Mouse (Mus musculus) limb, embryonic 10.5 days (tissue): Measurements from ENCODE around the gene Map2k5. TPM values are rescaled to one million over a fixed set of nuclear protein-coding genes. Genes with fewer than 3 reads are reported as not detected.

ENCODE experiments used
- DNase-seq: peaks from one replicate; pipeline ENCODE4 v3.0.0-alpha.2; 2017; ENCODE audit warnings: low spot score
- H3K27ac ChIP-seq: fragments of 300-500 bp; sonication (generic); 2 replicates; pipeline ENCODE4 v1.5.1; 2016; ENCODE audit warnings: mild to moderate bottlenecking
- H3K27me3 ChIP-seq: fragments of 300-500 bp; sonication (generic); 2 replicates; pipeline ENCODE4 v1.6.1; 2016; ENCODE audit warnings: low read depth, mild to moderate bottlenecking; ENCODE audit not compliant: poor library complexity, severe bottlenecking
- H3K36me3 ChIP-seq: fragments of 300-500 bp; sonication (generic); 2 replicates; pipeline ENCODE4 v1.6.1; 2016; ENCODE audit warnings: mild to moderate bottlenecking, moderate library complexity
- H3K4me1 ChIP-seq: fragments of 300-500 bp; sonication (generic); 2 replicates; pipeline ENCODE4 v1.6.1; 2016
- H3K4me3 ChIP-seq: fragments of 300-500 bp; sonication (generic); 2 replicates; pipeline ENCODE4 v1.5.1; 2016; ENCODE audit warnings: mild to moderate bottlenecking, moderate library complexity
- H3K9me3 ChIP-seq: fragments of 300-500 bp; sonication (generic); replicated peaks from 2 replicates; pipeline ENCODE4 v1.6.1; 2016; ENCODE audit warnings: mild to moderate bottlenecking
- WGBS: fragments of 180-500 bp; shearing (Covaris S2); methylation state at CpG from one replicate; pipeline ENCODE4 v1.1.7; 2016; 5-methylcytosine and 5-hydroxymethylcytosine counted together
- polyA plus RNA-seq: library from polyadenylated mRNA; unstranded; fragments of >200 nt; fragmentation: Nextera tagmentation; extraction: Ambion mirVana; gene quantifications from 2 replicates; pipeline ENCODE4 v1.2.1, GENCODE M21; 2016

Gene Map2k5
- polyA plus RNA-seq, 1 experiment from 2014 or later: 37.4 TPM

GRCm38 (mm10) chr9:63372541-63372940 is 5.2 kb downstream of the Map2k5 start:
- WGBS: 80% methylated on average over 8 of the region's 8 CpGs
- peaks cover 58% of the 10 kb centered on the region for H3K36me3 ChIP-seq

GRCm38 (mm10) chr9:63360410-63360809 is 17.3 kb downstream of the Map2k5 start:
- Histone ChIP-seq H3K4me1 (no peaks in the 10 kb centered on the region), H3K36me3 (peaks cover 34% of the 10 kb centered on the region), H3K4me3 (no peak overlapping the region), H3K9me3 (no peaks in the 10 kb centered on the region), H3K27ac (no peak overlapping the region), H3K27me3 (no peaks in the 10 kb centered on the region)
- no peak for DNase-seq
- WGBS: 58% methylated on average over 3 of the region's 3 CpGs

More at GRCm38 (mm10) chr9:63372541-63372940, 5.2 kb downstream of the Map2k5 start:
- Histone ChIP-seq H3K27ac (no peak overlapping the region), H3K4me3 (no peak overlapping the region), H3K9me3 (no peaks in the 10 kb centered on the region), H3K4me1 (peaks cover 19% of the 10 kb centered on the region), H3K27me3 (no peaks in the 10 kb centered on the region)
- no peak for DNase-seq

DNA sequence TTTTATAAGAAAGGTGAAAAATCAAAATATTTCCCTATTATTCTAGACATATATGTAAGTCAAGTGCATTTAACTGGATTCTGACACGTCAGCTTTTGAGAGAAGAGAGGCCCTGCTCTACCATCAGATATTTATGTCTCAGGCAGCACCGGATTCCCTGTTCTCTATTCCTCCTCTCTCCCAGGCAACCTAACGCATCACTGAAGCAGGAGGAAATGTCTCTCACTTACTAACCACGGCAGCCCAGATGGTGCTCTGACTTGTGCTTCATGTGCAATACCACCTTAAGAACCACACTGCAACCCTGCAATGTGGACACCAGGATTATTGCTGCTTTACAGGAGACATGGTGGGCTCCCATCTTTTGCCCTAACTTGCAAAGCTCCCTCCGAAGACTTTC is 18.7 kb downstream of the Map2k5 start:
- Histone ChIP-seq H3K27ac (no peak overlapping the region), H3K36me3 (peaks cover 35% of the 10 kb centered on the region), H3K9me3 (no peaks in the 10 kb centered on the region), H3K27me3 (no peaks in the 10 kb centered on the region), H3K4me1 (no peaks in the 10 kb centered on the region), H3K4me3 (no peak overlapping the region)
- no peak for DNase-seq
- 87% methylated on average over 5 of the region's 5 CpGs for WGBS

DNA sequence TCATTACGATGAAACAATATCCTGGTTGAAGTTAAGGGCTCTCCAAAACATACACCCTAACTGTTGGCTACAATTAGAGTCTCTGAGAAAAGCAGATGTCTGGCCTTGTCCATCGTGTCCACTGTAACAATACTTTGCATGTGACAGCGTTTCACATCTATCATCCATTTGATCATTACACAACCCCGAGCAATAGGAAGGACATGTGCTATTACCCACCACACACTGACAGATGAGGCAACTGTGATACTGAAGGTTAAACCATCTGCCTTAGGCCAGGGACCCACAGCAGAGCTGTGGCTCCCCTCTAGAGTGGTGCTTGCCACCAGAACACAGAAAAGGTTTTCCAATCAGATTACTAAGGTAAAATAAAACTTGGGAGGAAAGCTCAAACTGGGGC is 21.0 kb downstream of the Map2k5 start:
- no peaks in the 10 kb centered on the region for H3K9me3 ChIP-seq
- no peaks in the 10 kb centered on the region for H3K27me3 ChIP-seq
- no peak overlapping the region for H3K27ac ChIP-seq
- DNase-seq: no peak
- H3K4me3 ChIP-seq: no peak overlapping the region
- H3K36me3 ChIP-seq: peaks cover 31% of the 10 kb centered on the region
- H3K4me1 ChIP-seq: no peaks in the 10 kb centered on the region
- WGBS: 86% methylated on average over 4 of the region's 4 CpGs

DNA sequence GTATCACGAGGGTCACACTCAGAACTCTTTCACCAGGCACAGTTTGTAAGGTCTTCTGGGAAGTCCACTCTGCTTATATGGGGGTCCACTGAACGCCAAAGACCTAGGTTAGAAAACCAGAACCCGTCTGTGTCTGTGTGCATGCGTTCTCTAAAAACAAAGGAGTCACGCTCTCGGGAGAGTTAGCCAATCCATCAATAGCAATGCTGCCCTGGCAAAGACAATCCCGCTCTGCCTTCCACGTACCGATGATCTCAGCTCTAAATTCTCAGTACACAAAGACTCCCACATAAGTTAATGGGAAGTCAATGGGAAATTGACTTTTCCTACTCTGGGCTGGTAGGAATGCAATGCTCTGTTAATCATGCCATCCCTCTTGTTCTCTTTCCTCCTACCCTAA is 21.4 kb downstream of the Map2k5 start:
- peaks cover 29% of the 10 kb centered on the region for H3K36me3 ChIP-seq
- H3K27me3 ChIP-seq: no peaks in the 10 kb centered on the region
- H3K27ac ChIP-seq: no peak overlapping the region
- no peak for DNase-seq
- H3K4me1 ChIP-seq: no peaks in the 10 kb centered on the region
- H3K9me3 ChIP-seq: no peaks in the 10 kb centered on the region
- H3K4me3 ChIP-seq: no peak overlapping the region
- 85% methylated on average over 9 of the region's 9 CpGs for WGBS

DNA sequence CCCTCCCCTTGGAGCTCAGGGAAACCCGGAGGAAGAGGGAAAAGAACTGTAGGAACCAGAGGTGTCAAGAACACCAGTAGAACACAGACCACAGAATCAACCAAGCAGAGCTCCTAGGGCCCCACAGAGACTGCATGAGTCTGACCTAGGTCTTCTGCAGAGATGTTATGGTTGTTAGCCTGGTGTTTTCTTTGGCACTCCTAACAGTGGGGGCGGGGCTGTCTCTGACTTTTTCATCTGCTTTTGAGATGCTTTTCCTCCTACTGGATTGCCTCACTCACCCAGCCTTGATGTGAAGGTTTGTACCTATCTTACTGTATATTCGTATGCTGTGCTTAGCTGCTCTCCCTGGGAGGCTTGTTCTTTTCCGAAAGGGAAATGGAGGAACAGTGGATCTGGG is 23.5 kb downstream of the Map2k5 start:
- Histone ChIP-seq H3K9me3 (no peaks in the 10 kb centered on the region), H3K36me3 (peaks cover 31% of the 10 kb centered on the region), H3K4me1 (no peaks in the 10 kb centered on the region), H3K27me3 (no peaks in the 10 kb centered on the region), H3K27ac (no peak overlapping the region), H3K4me3 (no peak overlapping the region)
- WGBS: 88% methylated on average over 4 of the region's 4 CpGs
- no peak for DNase-seq

DNA sequence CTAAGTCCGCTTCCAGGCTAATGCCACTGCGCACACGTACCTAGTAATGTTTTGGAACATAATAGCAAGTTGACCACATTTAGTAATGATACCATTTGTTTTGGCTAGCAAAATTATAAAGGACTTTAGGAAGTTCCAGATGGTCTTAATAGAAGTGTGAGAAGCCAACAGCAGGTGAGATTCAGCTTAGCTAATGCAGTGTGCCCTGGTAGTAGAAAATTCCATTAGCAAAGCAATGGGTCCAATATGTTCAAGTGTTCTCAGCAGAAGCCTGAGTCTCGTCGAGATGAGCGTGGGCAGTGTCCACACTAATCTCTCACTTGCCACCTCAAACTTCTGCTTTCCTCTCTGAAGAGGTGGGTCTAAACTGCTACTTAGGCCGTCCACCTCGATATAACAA is 27.7 kb downstream of the Map2k5 start:
- no peak overlapping the region for H3K27ac ChIP-seq
- no peaks in the 10 kb centered on the region for H3K27me3 ChIP-seq
- no peak for DNase-seq
- 95% methylated on average over 8 of the region's 8 CpGs for WGBS
- H3K4me3 ChIP-seq: no peak overlapping the region
- no peaks in the 10 kb centered on the region for H3K9me3 ChIP-seq
- peaks cover 10% of the 10 kb centered on the region for H3K36me3 ChIP-seq
- no peaks in the 10 kb centered on the region; the same call in 1 of the 2 replicates for H3K4me1 ChIP-seq

DNA sequence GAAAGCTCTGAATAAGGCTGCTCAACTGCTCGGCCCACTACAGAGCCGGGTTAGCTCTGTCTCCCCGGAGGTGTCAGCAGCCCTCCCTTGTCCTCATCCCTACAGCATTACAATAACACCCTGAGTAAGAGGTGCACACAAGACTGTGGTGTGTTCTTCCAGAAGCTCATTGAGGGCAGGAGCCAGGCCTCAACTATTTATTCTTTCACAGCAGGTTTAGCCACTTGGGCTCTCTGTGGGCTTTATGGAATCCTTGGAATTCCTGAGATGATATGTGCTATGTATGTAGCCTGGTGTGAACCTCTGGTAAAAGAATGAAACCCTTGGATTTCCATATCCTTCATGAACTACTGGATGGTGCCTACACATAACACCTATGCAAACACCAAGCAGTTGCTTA is 28.5 kb downstream of the Map2k5 start:
- H3K27me3 ChIP-seq: no peaks in the 10 kb centered on the region
- no peak for DNase-seq
- H3K4me3 ChIP-seq: no peak overlapping the region
- peaks cover 7% of the 10 kb centered on the region for H3K36me3 ChIP-seq
- H3K4me1 ChIP-seq: no peaks in the 10 kb centered on the region; the same call in 1 of the 2 replicates
- 87% methylated on average over 3 of the region's 3 CpGs for WGBS
- H3K27ac ChIP-seq: no peak overlapping the region
- no peaks in the 10 kb centered on the region for H3K9me3 ChIP-seq

GRCm38 (mm10) chr9:63348146-63348545 is 29.6 kb downstream of the Map2k5 start:
- Histone ChIP-seq H3K27me3 (no peaks in the 10 kb centered on the region), H3K9me3 (no peaks in the 10 kb centered on the region), H3K4me1 (no peaks in the 10 kb centered on the region; the same call in 1 of the 2 replicates), H3K27ac (no peak overlapping the region), H3K36me3 (0 out of 2 replicates have a peak, but pooled peaks cover 4% of the 10 kb centered on the region), H3K4me3 (no peak overlapping the region)
- 79% methylated on average over 1 of the region's 1 CpGs for WGBS
- DNase-seq: no peak

DNA sequence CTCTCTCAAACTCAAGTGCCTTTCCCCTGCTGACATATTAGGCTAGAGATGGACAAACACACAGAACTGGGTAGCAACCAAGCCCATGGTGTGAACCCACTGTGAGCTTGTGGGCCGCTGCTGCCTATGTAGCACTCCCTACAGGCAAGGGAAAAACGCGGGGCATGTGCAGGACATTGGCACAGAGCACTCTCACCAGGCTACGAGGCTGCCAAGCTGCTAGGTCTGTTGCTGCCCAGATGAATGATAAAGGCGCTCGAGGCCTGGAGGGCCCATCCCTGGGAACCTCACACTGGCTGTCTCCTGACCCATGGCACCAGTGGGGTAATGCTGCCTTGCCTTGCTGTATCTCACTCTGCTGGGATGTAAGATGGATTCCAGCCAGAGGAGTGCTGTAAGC is 31.7 kb downstream of the Map2k5 start:
- 90% methylated on average over 6 of the region's 6 CpGs for WGBS
- H3K27ac ChIP-seq: no peak overlapping the region

GRCm38 (mm10) chr9:63341761-63342160 is 35.9 kb downstream of the Map2k5 start:
- Histone ChIP-seq H3K4me1 (peaks cover 19% of the 10 kb centered on the region), H3K4me3 (no peak overlapping the region), H3K36me3 (peaks cover 23% of the 10 kb centered on the region), H3K27me3 (no peaks in the 10 kb centered on the region), H3K27ac (no peak overlapping the region), H3K9me3 (no peaks in the 10 kb centered on the region)
- no peak for DNase-seq
- 86% methylated on average over 3 of the region's 3 CpGs for WGBS

More for the DNA sequence above, 31.7 kb downstream of the Map2k5 start:
- Histone ChIP-seq H3K4me3 (no peak overlapping the region), H3K4me1 (no peaks in the 10 kb centered on the region; the same call in 1 of the 2 replicates), H3K27me3 (no peaks in the 10 kb centered on the region), H3K9me3 (no peaks in the 10 kb centered on the region), H3K36me3 (peaks cover 14% of the 10 kb centered on the region; the same call in 1 of the 2 replicates)
- no peak for DNase-seq

- 58% methylated on average over 6 of the region's 6 CpGs for WGBS
- no peak overlapping the region for H3K4me3 ChIP-seq
These were observed 38.4 kb downstream of the Map2k5 start for GRCm38 (mm10) chr9:63339256-63339655.

DNA sequence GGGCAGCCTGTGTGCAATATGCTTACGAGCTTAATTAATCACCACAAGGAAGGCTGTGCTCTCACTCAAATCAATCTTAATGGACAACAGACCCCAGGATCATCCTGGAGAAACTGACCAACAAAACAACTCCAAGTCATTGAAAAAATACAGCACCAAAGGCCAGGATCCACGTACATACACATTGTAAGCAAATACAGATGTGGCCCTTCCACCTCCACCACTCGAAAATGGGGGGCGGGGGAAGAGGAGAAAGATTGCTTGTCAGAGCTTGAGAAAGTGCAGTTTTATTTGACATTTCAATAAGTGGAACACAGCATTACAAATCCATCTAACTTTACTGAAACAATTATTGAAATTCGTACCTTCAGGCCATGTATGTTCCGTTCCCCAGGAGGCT is 39.0 kb downstream of the Map2k5 start:
- no peak for DNase-seq
- 37% methylated on average over 6 of the region's 6 CpGs for WGBS
- Histone ChIP-seq H3K4me3 (no peak overlapping the region), H3K27ac (no peak overlapping the region), H3K9me3 (no peaks in the 10 kb centered on the region), H3K36me3 (peaks cover 51% of the 10 kb centered on the region), H3K27me3 (no peaks in the 10 kb centered on the region), H3K4me1 (peaks cover 19% of the 10 kb centered on the region)

More at GRCm38 (mm10) chr9:63339256-63339655, 38.4 kb downstream of the Map2k5 start:
- DNase-seq: no peak
- H3K4me1 ChIP-seq: peaks cover 19% of the 10 kb centered on the region
- no peaks in the 10 kb centered on the region for H3K9me3 ChIP-seq
- H3K27me3 ChIP-seq: no peaks in the 10 kb centered on the region
- H3K27ac ChIP-seq: no peak overlapping the region
- H3K36me3 ChIP-seq: peaks cover 45% of the 10 kb centered on the region

- Histone ChIP-seq H3K36me3 (peaks cover 65% of the 10 kb centered on the region), H3K27ac (no peak overlapping the region), H3K4me3 (no peak overlapping the region), H3K27me3 (no peaks in the 10 kb centered on the region), H3K9me3 (no peaks in the 10 kb centered on the region), H3K4me1 (peaks cover 19% of the 10 kb centered on the region)
- WGBS: 93% methylated on average over 4 of the region's 4 CpGs
- no peak for DNase-seq
These were observed 41.9 kb downstream of the Map2k5 start for GRCm38 (mm10) chr9:63335816-63336215.
